Mouse (Mus musculus): ENCODE measurements around the gene Tln2.

DNA sequence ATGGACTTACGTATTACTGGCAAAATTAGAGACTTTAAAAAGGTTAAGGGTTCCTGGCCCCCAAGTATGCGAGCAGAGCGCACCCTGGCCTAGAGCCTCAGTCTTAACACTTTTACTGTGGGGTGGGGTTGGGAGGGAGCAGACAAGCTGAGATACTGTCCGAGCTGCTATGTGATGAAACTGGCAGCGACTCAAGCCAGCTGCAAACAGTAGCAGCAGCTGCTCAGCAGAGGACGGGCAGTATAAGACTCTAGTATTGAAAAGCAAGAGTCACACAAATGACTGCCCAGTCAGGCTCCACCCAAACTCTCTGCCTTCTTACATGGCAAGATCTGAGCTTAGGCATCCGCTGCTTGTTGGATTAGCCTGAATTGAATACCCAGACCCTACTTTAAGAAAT lies 206.1 kb downstream of the Tln2 start:
- TF ChIP-seq POLR2A (IDR thresholded peaks at IDR 0.05; ENCODE audit: low read depth, low read length) (no peak), CTCF (IDR thresholded peaks at IDR 0.05; ENCODE audit: extremely low read depth, insufficient read depth, insufficient read length, insufficient replicate concordance) (no peak)

All from spleen, adult 2 months (tissue).